Mouse (Mus musculus) right cerebral cortex, postnatal 14 days (tissue): Measurements from ENCODE around the gene Rhbdd1.
A peak's percentile ranks its signal among the peaks of the same experiment; 100 is the strongest.

ENCODE experiments used
- DNase-seq: peaks from one replicate; pipeline ENCODE4 v3.0.0; 2022

Rhbdd1 gene

DNA sequence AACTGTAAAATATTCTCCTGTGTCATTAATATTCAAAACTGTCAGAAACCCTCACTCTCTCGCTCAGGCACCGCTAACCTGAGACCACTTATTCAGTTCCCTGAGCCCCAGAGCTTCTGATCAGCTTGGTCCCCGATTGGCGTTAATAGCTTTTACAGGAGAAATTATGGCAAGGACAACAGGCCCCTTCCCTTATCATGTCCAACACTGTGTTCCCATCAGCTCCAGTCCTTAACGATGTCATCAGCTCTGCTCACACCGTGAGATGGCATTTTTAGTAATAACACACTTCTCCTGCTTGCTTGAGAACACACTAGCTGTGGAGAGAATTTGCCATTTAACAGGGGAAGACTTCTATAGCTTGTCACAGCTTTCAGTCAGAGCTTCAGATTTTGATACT, 48.2 kb downstream of the Rhbdd1 start:
- DNase-seq = no peak

DNA sequence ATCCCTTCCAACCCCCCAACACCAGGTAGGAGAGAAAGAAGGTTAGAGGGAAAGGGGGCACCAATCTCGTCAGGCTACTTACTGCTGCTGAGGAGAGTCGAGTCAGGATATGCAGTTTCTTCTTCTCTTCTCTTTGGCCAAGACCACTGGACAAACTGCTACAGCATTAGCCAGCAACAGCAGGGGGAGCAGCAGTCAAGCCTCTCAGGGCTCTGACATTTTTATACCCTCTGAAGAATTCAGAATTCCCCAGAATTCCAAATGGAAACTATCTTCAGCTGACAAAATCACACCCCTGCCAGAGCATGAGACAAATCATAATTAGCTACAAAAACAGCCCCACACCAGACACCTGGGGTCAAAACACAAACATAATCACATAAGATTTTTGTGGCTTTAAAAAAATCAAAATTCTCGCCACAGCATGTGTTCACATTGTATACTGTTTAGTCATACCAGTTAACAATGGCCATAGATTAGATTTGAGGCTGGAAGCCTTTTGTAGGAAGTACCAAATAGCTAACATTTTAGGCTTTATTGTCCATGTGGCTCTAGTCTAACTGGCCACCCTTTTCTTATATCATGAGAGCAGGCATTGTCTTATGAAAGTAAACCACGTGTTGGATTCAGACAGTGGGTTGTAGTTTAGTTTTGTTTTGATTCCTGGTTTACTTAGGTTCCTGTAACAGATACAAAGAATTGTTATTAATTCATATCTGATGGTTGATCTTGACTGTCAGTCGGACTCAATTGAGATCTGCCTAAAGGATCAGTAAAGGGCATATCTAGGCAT, 55.6 kb downstream of the Rhbdd1 start:
- no peak for DNase-seq

DNA sequence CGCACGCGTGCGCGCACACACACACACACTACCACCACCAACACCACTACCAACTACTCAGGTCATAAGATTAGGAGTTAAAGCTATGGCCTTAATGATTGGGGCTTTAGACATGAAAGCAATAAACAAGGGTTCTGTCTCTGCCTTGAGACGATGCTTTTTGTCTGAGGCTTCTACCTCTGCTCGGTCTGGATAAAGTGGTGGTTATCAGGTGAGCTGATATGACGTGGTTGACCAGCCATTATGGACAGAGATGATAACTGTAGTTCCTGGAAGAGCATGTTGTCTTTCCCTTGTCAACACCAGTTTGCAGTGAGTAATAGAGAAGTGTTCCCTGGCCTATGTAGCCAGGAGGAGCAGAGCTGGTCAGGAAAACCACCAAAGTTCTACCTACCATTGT, 57.7 kb downstream of the Rhbdd1 start:
- no peak for DNase-seq

DNA sequence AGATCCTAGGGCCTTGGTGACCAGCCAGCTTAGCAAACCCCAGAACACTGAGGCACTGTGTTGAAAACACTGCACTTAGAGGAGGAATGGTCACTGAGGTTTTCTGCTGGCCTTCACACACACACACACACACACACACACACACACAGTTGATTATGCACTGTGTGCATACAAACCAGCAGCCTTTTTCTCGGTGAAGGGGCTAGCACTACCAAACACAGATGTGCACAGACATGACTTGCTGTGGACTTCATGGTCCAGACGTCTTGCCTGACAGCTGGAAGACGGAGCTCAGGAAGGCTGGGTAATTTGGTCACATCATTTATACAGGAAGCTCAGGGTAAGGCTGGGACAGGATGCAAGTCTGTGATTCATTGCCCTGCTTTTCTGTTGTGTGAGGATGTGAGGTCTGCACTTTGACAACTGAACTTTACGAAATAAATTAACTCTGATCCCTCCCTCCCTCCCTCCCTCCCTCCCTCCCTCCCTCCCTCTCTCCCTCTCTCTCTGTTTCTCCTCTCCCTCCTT, 58.6 kb downstream of the Rhbdd1 start:
- DNase-seq = no peak

DNA sequence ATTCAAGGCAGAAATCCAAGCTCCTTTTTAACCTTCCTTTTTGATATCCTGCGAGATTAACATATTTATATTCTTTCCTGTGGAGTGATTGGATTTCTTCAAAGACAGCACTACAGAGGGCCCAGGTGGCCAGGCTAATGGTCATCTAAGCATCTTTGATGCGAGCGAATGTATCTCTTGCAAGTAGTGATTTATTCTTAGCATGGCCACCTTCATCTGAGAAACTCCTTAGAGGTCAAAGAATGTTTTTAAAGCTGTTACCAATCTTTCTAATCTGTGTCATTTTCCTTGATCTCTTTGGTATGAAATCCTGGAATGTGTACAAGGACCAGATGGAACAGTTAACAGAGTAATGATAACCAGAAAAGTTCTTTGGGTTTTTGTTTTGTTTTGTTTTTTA, 59.2 kb downstream of the Rhbdd1 start:
- no peak for DNase-seq

DNA sequence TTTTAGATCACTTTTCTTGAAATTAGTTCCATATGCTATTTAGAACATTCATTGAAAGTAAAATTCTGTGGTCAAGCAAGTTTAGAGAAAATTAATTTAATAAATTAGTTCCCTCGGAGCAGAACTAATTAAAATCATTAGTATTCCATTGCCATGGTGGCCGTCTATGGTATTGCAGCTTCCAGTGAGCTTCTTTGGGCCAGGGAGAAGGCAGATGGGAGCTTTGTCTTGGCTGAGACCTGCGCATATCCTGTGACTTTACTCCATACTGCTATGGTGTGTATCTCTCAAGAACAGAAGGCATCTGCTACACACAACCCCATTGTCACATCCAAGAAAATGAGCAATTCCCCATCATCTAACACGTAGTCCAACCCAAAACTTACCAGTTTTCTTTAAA, 65.7 kb downstream of the Rhbdd1 start:
- DNase-seq = no peak

DNA sequence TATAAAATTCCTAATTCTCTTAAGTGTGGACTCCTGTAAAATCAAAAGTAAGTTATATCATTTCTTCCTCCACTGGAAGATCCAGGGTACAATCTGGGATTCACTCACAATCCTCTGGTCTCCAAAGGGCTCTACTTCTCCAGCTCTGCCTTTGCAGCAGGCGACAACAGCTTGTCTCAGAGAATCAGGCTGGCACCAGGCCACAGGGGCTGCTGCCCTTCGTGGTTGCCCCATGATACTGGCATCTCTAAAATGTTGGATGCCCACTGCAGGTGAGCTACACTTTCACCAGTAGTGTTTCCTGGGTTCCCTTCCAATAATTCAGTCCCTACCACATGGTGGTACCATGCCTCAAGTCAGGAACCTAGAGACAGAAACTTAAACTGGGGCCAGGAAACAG, 67.9 kb downstream of the Rhbdd1 start:
- DNase-seq = no peak

DNA sequence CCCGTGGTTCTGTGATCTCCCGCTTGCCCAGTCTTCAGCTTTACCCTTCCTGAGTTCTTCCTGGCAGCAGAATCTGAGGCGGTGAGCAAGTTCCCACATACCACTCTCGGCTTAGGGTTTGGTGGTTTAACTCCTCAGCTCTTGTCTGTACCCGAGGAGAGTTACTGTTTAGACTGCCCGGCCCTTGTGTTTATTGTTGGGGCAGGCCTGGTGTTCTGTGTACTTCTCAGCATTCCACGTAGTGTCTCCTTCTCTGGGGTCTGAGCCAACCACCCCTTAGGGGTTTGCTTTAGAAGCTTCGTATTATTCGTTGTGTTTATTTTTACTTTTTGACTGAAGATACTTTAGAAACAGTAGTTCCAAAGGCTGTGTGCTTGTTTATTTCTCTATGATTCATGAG, 68.8 kb downstream of the Rhbdd1 start:
- DNase-seq = no peak

DNA sequence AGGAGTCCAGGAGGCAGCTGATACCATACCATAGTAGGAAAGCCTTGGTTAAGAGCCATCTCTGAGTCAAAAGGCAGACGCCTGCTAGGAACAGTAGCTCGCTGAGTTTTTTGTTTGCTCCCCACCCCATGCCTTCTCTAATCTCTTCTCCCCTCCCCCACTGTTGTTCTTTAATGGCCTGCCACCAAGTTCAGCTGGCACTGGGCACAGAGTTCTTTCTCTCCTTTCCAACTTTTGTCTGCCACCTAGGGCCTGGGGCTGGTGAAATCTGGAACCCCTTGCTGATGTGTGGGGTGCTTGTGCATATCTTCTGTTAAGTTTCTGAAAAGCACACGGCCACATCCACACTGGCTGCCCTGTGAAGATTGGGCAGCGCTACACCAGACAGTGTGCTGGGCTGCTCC, 69.6 kb downstream of the Rhbdd1 start:
- DNase-seq = no peak

DNA sequence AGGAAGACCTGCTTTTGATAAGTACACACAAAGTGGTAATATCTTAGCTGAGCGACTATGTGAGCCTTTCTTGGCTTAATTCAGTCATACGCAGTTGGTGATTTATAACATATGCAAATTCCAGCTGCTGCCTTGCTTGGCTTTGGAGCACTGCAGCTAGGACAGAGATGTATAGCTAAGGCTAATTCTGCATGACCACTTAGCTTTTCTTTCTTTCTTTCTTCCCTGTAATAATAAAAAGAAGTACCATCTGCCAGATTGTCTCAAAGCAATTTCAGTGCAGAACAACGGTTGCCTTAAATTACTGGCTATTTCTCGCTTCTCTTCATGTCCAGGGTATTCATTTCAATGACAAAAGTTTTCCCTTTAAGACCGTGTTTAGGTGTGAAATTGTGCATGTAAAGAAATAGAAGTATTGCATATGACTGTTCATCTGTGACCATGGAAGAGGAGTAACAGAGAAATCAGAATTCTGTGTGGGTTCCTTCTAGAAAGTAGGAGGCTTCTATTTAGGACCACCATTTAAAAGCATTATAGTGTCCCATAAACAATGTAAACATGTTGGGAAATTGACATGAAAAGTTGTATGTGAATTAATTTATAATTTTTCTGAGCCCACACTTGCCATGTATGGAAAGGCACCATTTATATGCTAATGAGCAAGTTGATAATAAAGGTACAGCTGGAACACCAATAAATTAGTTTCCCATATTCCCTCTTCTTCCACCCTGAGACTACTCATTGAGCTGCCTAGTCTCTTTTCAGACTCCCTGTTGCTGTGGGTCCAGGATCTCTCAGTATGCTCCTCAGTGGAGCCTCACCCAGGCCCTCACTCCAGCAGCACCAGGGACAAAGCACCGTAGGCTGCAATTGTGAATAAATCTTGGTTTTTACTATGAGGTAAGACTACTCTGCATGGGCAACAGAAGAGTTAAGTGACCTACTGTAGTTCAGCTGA, 70.8 kb downstream of the Rhbdd1 start:
- no peak for DNase-seq

DNA sequence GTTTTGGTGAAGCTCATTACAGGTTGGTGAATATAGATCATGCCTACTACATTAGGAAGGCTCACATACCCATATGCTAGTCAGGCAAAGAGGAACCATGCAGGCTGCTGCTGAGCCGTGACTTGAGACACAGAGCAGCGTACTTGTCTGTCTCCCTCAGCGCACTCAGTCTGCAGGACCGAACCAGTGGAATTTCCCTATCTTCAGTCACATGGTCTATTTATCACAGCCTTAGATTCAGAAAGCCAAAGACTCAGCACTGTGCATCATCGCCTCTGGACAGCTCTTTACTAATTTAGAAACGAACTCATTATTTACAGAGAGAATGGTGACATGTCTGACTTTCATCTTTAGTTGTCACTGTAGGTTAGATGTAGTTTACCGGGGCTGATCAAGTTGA, 73.1 kb downstream of the Rhbdd1 start:
- DNase-seq = no peak

DNA sequence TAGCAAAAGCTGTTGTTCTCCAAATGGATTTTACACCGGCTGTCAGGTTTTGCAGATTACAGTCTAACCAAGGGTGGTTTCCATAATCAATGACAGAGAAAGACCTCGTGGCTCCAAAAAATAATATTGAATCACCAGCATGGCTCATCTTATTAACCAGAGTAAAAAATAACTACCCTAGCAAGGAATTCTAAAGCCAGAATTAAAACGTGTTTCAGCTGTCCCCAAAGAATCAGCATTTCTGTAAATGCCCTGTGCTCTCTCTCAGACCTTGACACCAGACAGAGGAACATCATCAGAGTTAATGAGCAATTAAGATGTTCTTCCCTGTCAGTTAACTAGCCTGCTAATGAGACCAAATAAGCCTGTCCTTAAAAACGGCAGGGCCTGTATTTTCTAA, 79.1 kb downstream of the Rhbdd1 start:
- no peak for DNase-seq

DNA sequence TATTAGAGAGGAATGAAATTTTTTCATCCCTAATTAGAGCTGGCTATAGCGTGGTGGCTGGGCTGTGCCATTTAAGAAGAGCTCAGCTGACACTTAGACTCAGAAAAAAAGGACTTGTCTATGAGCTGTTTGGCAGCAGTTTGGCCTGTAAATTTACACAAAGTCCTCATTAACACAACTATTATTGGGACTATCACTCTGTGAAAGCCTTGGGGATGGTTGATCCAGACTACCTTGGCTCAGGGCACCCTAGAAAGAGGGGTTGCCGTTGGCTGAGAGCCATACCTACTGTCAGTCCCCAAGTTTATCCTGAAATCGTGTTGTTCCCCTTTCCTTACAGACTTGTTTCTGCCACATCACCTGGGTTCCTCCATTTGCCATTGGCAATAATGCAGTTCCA, 91.5 kb downstream of the Rhbdd1 start:
- no peak for DNase-seq

DNA sequence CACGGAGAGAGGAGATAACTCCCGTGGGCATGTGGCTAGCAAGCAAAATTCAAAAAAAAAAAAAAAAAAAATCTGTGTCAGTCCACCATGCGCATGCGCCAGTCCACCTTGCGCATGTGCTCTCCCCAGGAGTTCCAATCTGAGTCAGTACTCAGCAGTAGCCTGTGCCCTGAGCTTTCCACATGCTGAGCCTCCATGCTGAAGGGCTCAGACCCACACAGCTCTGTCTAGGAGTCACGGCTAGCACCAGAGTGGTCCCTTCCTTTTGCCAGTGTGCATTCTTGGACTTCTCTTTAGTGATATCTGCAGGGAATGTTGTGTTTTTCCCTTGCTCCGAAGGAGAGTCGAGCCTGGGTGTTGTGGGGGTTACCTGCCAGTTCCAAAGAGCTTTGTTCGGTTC, 93.0 kb downstream of the Rhbdd1 start:
- DNase-seq = no peak

DNA sequence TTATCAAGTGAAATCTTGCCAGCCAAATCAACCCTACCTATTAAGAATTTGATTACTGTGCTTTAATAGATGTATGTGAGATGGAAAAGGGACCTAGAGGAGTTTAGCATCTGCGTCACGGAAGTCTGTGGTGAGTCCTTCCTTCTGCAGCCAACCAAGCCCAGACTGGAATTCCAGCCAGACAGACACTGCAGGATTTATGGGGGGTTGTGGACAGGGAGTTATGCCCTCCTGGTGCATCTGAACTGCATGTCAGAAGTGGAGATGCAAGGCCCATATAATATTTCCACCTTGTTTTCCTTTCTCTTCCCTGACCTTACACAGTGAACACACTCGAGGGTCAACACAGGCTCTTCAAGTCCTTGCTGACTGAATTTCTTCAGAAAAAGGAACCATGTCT, 94.3 kb downstream of the Rhbdd1 start:
- no peak for DNase-seq

DNA sequence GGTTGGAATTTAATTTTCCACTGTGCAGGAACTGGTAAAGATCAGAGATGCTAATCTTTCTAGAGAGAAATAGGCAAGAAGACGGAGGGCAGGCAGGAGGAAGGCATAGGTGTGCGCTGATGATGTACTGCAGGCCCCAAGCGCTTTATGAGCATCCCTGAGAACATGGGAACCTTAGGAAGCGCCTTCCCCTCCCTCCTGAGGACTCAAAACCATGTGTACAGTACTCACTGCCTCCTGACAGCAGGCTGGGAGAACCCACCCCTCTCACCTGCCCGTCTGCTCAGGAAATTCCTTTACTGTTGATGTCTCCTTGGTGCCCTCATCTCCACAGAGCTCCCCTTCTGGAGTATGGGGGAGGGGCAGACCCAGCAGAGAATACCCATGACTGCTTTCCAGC, 95.3 kb downstream of the Rhbdd1 start:
- DNase-seq = no peak

DNA sequence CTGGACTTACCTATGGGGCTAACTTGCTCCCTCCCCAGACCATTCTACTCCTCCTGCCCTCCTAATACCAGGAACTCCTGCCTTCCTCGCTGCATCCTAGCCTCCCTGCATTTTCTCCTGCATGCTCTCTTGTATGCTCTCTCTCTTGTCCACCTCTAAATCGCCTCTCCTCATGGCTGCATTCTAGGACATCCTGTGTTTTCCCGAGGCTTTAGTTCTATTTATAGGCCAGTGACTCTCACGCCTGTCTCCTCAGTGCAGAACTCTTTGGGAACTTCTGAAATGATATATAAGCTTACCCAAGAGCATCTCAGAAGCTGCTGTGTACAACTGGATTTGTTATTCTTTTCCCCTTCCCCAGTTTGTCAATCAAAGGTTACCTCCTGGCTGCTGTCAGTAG, 95.8 kb downstream of the Rhbdd1 start:
- no peak for DNase-seq

DNA sequence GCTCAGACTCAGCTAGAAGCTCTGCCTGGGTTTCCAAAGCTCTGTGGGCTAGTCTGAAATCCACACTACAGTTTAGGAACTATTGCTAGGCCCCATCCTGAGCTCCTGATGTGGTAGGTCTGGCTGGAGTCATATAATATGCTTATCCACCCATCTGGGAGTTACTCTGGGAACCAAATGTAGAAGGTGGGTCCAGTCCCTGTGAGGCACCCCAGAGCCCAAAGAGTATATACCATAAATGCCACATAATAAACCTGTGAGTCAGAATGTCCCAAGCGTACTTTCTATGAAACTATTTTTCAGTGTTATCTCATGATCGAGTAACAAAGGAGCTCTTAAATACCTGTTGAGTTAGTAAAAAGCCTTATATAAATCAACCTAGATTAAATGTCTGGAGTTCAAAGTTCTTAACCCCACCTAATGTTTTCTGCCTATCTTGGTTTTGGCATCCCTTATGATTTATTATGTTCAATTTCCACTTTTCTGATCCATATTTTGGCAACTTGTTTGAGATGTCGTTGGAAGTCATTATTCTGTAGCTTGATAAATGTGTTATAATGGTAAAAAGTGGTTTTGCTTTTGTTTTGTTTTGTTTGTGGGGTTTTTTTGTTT, 98.3 kb downstream of the Rhbdd1 start:
- no peak for DNase-seq

DNA sequence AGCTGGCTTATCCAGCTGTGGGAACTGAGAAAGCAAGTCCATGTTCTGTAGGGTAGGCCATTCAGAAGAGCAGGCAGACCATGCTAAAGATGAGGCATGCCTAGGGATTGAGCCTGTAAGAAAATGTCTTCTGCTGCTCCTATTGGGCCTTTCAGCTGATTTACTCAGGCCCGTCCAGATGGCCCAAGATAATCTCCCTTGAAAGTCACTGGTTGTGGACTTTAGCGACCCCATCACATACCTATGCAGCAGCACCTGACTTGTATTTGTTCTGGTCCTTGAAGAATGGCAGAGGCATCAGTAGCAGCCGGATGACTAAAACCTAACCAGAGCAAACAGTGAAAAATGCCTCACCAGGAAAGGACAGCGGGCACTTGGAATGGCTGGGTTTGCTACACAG, 99.4 kb downstream of the Rhbdd1 start:
- no peak for DNase-seq

DNA sequence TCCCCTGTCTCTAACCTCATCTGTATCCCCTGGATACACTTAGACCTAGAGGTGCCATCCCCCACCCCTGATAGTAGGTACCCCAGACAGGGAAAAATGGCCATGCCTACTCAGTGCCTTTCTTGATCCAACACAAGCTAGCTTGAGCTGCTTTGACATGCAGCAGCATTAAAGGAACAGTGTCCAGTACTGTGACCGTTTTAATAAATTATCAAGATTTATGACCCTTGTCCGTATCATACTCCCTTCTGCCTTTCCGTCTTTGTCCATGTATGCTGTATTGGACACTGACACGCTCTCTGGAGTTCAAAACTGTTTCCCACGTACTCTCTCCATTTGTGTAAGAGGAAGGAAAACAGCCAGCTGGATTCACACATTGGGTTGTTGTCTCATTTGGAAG, 111.5 kb downstream of the Rhbdd1 start:
- no peak for DNase-seq

DNA sequence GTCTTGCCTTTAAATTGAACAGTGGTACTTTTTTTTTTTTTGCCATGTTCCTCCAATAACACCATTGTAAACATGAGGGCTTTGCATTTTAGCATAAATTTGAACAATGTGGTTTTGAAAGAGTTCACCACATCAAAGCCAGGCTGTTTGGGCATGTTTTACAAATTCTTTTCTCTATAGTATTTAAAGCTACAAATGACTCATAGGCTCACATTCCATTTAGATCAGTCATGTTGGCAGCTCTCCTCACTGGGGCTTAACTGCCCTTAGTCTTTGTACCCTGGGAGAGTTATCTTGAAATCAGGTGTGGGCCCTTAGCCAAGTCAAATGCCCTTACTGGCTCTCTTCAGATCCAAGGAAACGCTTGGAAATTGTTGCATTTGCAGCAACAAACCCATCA, 112.8 kb downstream of the Rhbdd1 start:
- DNase-seq = no peak

DNA sequence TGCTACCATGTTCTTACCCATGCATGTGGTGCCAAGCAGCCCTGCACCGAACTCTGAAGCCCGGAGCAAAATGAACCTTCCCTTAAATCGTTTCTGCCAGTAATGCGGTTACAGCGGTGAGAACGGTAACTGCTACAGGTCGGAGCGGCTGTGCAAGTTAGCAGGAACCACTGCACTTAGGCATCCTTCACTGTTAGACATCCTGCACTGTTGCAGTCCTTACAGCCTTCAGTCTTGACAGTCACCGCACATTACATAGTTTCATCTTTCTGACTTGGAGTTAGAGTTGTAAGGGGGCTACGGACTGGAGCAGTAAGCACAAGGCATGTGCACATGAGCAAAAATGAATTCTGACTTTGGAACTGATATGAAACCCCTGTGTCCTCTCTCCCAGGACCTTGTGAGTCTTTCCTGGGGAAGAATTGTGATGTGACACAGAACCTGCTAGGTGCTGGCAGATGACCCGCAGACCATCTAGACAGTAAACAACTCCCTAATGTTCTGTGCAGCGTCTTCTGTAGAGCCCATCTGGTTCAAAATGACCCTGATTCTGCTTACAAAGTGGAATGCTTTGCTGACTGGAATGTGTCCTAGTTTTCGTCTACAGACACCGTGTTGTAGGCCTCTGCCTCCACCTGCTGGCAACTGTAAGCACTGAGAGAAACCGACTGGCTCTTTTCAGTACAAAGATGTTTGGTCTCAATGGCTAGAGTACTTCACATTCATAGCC, 116.8 kb downstream of the Rhbdd1 start:
- peak; percentile 78 for DNase-seq

DNA sequence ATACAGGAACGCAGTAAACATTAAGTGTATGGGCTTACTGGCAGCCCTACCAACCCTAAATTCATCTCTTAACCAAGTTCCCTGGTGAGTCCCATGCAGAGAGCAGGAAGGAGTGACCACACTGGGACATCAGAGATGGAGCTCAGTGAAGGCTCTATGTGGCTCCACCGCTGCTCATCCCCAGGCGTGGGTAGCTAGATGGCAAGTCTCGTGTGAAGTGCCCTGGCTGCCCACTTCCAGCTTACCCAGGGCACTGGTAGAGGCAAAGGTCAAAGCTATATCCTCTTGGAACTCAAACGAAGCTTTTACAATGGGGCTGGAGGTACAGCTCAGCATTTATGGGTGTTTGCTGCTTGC, 117.4 kb downstream of the Rhbdd1 start:
- DNase-seq = no peak
